Mouse (Mus musculus) adrenal gland, postnatal 36 days (tissue): ENCODE data around the gene Emc3. TPM values are rescaled to one million over a fixed set of nuclear protein-coding genes. Genes with fewer than 3 reads are reported as not detected.

Experiments
- microRNA-seq: library from miRNA; unstranded; fragments of <30 nt; microRNA quantifications from one replicate; pipeline ENCODE4 v1.2.0, GENCODE M21; 2021
- total RNA-seq, 2 experiments: library from RNA; stranded (reverse); gene quantifications; 2 replicates each; pipeline ENCODE4 v1.2.3; 2021

The Emc3 gene
- total RNA-seq, 2 experiments from 2014 or later, result 96.2 to 122 TPM

Small RNA genes lying within 50 kb of the gene (microRNA-seq; reads per million reads assigned to microRNA genes)
- gene Gm23365, result not detected

Other genes with a start within 250 kb of the Emc3 start
- 1 to 10 TPM; 1.1 TPM for gene Cpne9, start 249.3 kb downstream of the Emc3 start, total RNA-seq
- gene Brpf1, start 224.5 kb downstream of the Emc3 start, total RNA-seq, result 10 to 100 TPM; 25.2 to 27.2 TPM
- 10 to 100 TPM; 14.0 to 15.4 TPM for gene Ogg1, start 204.7 kb downstream of the Emc3 start, total RNA-seq
- gene Camk1, start 187.7 kb downstream of the Emc3 start, total RNA-seq, result 10 to 100 TPM; 46.4 to 53.9 TPM
- 10 to 100 TPM; 36.3 to 43.8 TPM for gene Tada3, start 153.8 kb downstream of the Emc3 start, total RNA-seq
- gene Arpc4, start 153.5 kb downstream of the Emc3 start, total RNA-seq, result 100 to 1,000 TPM; 193 to 213 TPM
- 1 to 10 TPM; 2.2 to 3.6 TPM for gene Ttll3, start 142.4 kb downstream of the Emc3 start, total RNA-seq
- gene Rpusd3, start 112.3 kb downstream of the Emc3 start, total RNA-seq, result 1 to 10 TPM; 4.6 to 7.2 TPM
- 100 to 1,000 TPM; 344 to 362 TPM for gene Cidec, start 95.9 kb downstream of the Emc3 start, total RNA-seq
- 10 to 100 TPM; 45.0 to 50.6 TPM for gene Jagn1, start 89.1 kb downstream of the Emc3 start, total RNA-seq
- under 1 TPM; 0.50 to 0.76 TPM for gene Il17re, start 73.2 kb downstream of the Emc3 start, total RNA-seq
- 10 to 100 TPM; 18.1 to 19.5 TPM for gene Il17rc, start 60.2 kb downstream of the Emc3 start, total RNA-seq
- 10 to 100 TPM; 55.9 to 58.0 TPM for gene Creld1, start 48.4 kb downstream of the Emc3 start, total RNA-seq
- under 1 TPM; 0.17 to 0.26 TPM for gene Prrt3, start 29.7 kb downstream of the Emc3 start, total RNA-seq
- 1 to 10 TPM in 1 of 2 experiments, under 1 TPM in 1; 0.83 to 1.5 TPM for gene Fancd2, start within 50 bp of the Emc3 start, total RNA-seq
- under 1 TPM in 1 of 2 experiments, not detected in 1; 0.40 TPM for gene Fancd2os, start 69.1 kb upstream of the Emc3 start, total RNA-seq
- 100 to 1,000 TPM; 164 to 225 TPM for gene Brk1, start 73.1 kb upstream of the Emc3 start, total RNA-seq
- 10 to 100 TPM; 27.1 to 32.8 TPM for gene Vhl, start 92.3 kb upstream of the Emc3 start, total RNA-seq
- 10 to 100 TPM; 17.8 to 21.9 TPM for gene Irak2, start 106.8 kb upstream of the Emc3 start, total RNA-seq
- gene Tatdn2, start 165.4 kb upstream of the Emc3 start, total RNA-seq, result 10 to 100 TPM; 58.0 to 60.5 TPM
- not detected for gene Ghrl, start 188.2 kb upstream of the Emc3 start, total RNA-seq
- 100 to 1,000 TPM; 116 to 130 TPM for gene Sec13, start 209.1 kb upstream of the Emc3 start, total RNA-seq